Mouse (Mus musculus) limb, embryonic 11.5 days (tissue): ENCODE data around the gene Nsd1. TPM values are rescaled to one million over a fixed set of nuclear protein-coding genes. Genes with fewer than 3 reads are reported as not detected.

Experiments
- ATAC-seq: fragments of 200-750 bp; cut with Nextera tagmentation; 2 replicates; pipeline ENCODE4 v1.8.0; 2017; ENCODE audit warnings: low read depth; ENCODE audit not compliant: insufficient number of reproducible peaks, low FRiP score, low TSS enrichment
- DNase-seq: peaks from one replicate; pipeline ENCODE4 v3.0.0-alpha.2; 2015; ENCODE audit warnings: low spot score
- H3K27ac ChIP-seq: fragments of 300-500 bp; sonication (generic); replicated peaks from 2 replicates; pipeline ENCODE4 v1.5.1; 2014; ENCODE audit warnings: low read depth, mild to moderate bottlenecking, low read length
- H3K27me3 ChIP-seq: fragments of 300-500 bp; sonication (generic); 2 replicates; pipeline ENCODE4 v1.6.1; 2014; ENCODE audit warnings: mild to moderate bottlenecking, low read length, mixed read lengths; ENCODE audit not compliant: control insufficient read depth, insufficient read depth
- H3K36me3 ChIP-seq: fragments of 300-500 bp; sonication (generic); 2 replicates; pipeline ENCODE4 v1.6.1; 2014; ENCODE audit warnings: mild to moderate bottlenecking, low read length, moderate library complexity, mixed read lengths; ENCODE audit not compliant: control insufficient read depth, insufficient read depth
- H3K4me1 ChIP-seq: fragments of 300-500 bp; sonication (generic); 2 replicates; pipeline ENCODE4 v1.6.1; 2014; ENCODE audit warnings: low read length, mixed read lengths; ENCODE audit not compliant: control insufficient read depth, insufficient read depth
- H3K4me2 ChIP-seq: fragments of 300-500 bp; sonication (generic); 2 replicates; pipeline ENCODE4 v1.6.1; 2014; ENCODE audit warnings: low read depth, mild to moderate bottlenecking, moderate library complexity; ENCODE audit not compliant: severe bottlenecking
- H3K4me3 ChIP-seq: fragments of 300-500 bp; sonication (generic); 2 replicates; pipeline ENCODE4 v1.5.1; 2014; ENCODE audit warnings: low read depth, low read length
- H3K9ac ChIP-seq: fragments of 300-500 bp; sonication (generic); 2 replicates; pipeline ENCODE4 v1.6.1; 2014; ENCODE audit warnings: mild to moderate bottlenecking, low read length
- H3K9me3 ChIP-seq: fragments of 300-500 bp; sonication (generic); 2 replicates; pipeline ENCODE4 v1.6.1; 2016; ENCODE audit warnings: low read length; ENCODE audit not compliant: control insufficient read depth
- WGBS: fragments of 180-500 bp; shearing (Covaris S2); extraction: QIAGEN DNeasy Blood & Tissue Kit; methylation state at CpG from one replicate; pipeline ENCODE4 v1.1.7; 2014; 5-methylcytosine and 5-hydroxymethylcytosine counted together
- polyA plus RNA-seq: library from polyadenylated mRNA; unstranded; fragments of >200 nt; fragmentation: Nextera tagmentation; extraction: Ambion mirVana; gene quantifications from 2 replicates; pipeline ENCODE4 v1.2.1, GENCODE M21; 2014

Gene Nsd1
- polyA plus RNA-seq, 1 experiment from 2014 or later: 69.0 TPM

DNA sequence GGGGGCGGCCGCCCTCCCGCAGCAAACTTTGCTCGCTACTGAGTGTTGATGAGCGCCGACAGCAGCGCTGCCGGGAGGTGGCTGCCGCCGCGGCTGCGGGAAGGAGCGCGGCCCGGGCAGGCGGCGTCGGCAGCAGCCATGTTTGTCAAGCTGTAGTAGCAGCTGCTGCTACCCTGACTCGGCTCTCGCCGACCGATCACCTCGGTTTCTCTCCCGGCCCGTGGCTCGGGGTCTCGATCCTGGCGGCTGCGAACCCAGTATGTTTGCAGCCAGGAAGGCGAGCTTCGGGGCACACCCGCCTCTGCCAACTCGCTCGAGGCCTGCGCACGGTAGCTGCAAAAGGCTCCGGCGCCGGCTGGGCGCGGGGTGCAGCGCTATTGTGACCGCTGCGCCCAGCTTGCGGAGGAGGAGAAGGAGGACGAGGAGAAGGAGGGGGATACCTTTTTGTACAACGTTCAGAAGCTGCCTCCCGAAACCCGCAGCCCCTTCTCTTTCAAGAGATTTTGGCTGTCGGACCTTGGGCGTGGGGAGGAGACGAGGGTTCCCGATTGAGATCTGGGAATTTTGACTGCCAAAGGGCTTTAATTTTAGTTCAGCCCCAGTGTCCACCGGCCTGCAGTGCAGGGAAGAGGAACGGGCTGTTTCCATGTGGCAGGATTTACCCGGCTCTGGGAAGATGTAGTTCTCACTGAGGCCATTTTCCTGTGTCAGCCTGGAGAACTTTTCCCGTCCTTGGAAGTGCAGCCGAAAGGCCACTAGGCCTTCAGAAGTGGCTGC lies 3.0 kb downstream of the Nsd1 start:
- Histone ChIP-seq H3K4me2 (peak overlapping the region; percentile 85), H3K4me1 (peaks cover 24% of the 10 kb centered on the region), H3K4me3 (peak overlapping the region; percentile 86), H3K27ac (peak overlapping the region; percentile 98), H3K9me3 (no peaks in the 10 kb centered on the region), H3K27me3 (no peaks in the 10 kb centered on the region), H3K9ac (peak overlapping the region; percentile 97), H3K36me3 (no peaks in the 10 kb centered on the region; the same call in 1 of the 2 replicates)
- WGBS: under 1% methylated on average over 56 of the region's 58 CpGs
- ATAC-seq: no peak
- DNase-seq: peak; percentile 77

DNA sequence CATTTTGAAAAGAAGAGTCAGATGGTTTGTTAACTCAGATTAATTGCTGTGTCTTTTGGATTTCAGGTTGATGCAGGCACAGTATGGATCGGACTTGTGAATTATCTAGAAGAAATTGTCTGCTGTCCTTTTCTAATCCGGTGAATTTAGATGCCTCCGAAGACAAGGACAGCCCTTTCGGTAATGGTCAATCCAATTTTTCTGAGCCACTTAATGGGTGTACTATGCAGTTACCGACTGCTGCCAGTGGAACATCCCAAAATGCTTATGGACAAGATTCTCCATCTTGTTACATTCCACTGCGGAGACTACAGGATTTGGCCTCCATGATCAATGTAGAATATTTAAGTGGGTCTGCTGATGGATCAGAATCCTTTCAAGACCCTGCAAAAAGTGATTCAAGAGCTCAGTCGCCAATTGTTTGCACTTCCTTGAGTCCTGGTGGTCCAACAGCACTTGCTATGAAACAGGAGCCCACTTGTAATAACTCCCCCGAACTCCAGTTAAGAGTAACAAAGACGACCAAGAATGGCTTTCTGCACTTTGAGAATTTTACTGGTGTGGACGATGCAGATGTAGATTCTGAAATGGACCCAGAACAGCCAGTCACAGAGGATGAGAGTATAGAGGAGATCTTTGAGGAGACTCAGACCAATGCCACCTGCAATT lies 3.7 kb downstream of the Nsd1 start:
- Histone ChIP-seq H3K27ac (peak overlapping the region; percentile 98), H3K27me3 (no peaks in the 10 kb centered on the region), H3K9ac (peak overlapping the region; percentile 97), H3K4me1 (peaks cover 24% of the 10 kb centered on the region), H3K4me2 (peak overlapping the region; percentile 85), H3K4me3 (peak overlapping the region; percentile 86), H3K36me3 (no peaks in the 10 kb centered on the region; the same call in none of the 2 replicates), H3K9me3 (no peaks in the 10 kb centered on the region)
- ATAC-seq (no peak), DNase-seq (no peak)
- WGBS: 68% methylated on average over 10 of the region's 10 CpGs

GRCm38 (mm10) chr13:55224364-55224763 lies 14.8 kb downstream of the Nsd1 start:
- 94% methylated on average over 3 of the region's 3 CpGs for WGBS
- no peaks in the 10 kb centered on the region for H3K27me3 ChIP-seq
- DNase-seq (no peak), ATAC-seq (no peak)
- no peak overlapping the region for H3K4me2 ChIP-seq
- peaks cover 3% of the 10 kb centered on the region for H3K36me3 ChIP-seq
- H3K4me1 ChIP-seq: no peaks in the 10 kb centered on the region
- no peak overlapping the region for H3K9ac ChIP-seq
- H3K27ac ChIP-seq: no peak overlapping the region
- no peaks in the 10 kb centered on the region for H3K9me3 ChIP-seq
- no peak overlapping the region for H3K4me3 ChIP-seq

DNA sequence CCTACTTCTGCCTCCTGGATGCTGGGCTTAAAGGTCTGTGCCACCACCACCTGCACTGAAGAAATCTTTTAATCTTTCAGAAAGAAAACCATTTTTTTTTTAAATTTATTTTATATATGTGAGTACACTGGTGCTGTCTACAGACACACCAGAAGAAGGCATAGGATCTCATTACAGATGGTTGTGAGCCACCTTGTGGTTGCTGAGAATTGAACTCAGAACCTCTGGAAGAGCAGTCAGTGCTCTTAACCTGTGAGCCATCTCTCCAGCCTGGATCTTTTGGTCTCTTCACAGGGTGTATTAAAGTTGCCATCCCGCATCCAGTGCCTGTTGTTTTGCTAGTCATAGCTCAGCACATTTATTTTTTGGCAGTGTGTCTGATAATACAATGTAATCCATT lies 21.1 kb downstream of the Nsd1 start:
- WGBS: 94% methylated on average over 1 of the region's 1 CpGs
- H3K9me3 ChIP-seq: no peaks in the 10 kb centered on the region
- H3K4me3 ChIP-seq: no peak overlapping the region
- H3K36me3 ChIP-seq: peaks cover 12% of the 10 kb centered on the region
- no peak overlapping the region for H3K9ac ChIP-seq
- ATAC-seq (no peak), DNase-seq (no peak)
- no peaks in the 10 kb centered on the region for H3K4me1 ChIP-seq
- no peaks in the 10 kb centered on the region for H3K27me3 ChIP-seq
- no peak overlapping the region for H3K27ac ChIP-seq
- H3K4me2 ChIP-seq: no peak overlapping the region

- 96% methylated on average over 3 of the region's 3 CpGs for WGBS
- DNase-seq (no peak), ATAC-seq (no peak)
- H3K9me3 ChIP-seq: no peaks in the 10 kb centered on the region
- H3K4me3 ChIP-seq: no peak overlapping the region
- no peak overlapping the region for H3K9ac ChIP-seq
- no peak overlapping the region for H3K4me2 ChIP-seq
- no peaks in the 10 kb centered on the region for H3K4me1 ChIP-seq
- H3K27ac ChIP-seq: no peak overlapping the region
- H3K27me3 ChIP-seq: no peaks in the 10 kb centered on the region
- H3K36me3 ChIP-seq: peaks cover 34% of the 10 kb centered on the region
These were observed 33.6 kb downstream of the Nsd1 start for GRCm38 (mm10) chr13:55243205-55243604.

- Histone ChIP-seq H3K4me1 (no peaks in the 10 kb centered on the region), H3K27me3 (no peaks in the 10 kb centered on the region), H3K4me3 (no peak overlapping the region), H3K27ac (no peak overlapping the region), H3K4me2 (no peak overlapping the region), H3K36me3 (peaks cover 27% of the 10 kb centered on the region), H3K9ac (no peak overlapping the region), H3K9me3 (no peaks in the 10 kb centered on the region)
- no peak for ATAC-seq
- DNase-seq: no peak
- 93% methylated on average over 17 of the region's 17 CpGs for WGBS
These were observed 37.9 kb downstream of the Nsd1 start for GRCm38 (mm10) chr13:55247293-55248030.

DNA sequence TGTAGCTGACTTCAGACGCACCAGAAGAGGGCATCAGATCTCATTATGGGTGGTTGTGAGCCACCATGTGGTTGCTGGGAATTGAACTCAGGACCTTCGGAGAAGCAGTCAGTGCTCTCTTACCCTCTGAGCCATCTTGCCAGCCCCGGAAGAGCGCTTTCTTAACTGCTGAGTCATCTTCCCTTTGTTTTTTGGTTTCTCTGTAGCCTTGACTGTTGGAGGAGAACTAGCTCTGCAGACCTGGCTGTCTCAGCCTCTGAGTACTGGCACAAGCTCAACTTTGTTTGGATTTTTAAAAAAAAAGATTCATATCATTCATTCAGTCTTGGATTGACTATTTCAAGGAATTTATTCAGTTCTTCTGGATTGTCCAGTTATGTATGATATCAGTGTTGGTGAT lies 39.7 kb downstream of the Nsd1 start:
- Histone ChIP-seq H3K27ac (no peak overlapping the region), H3K36me3 (peaks cover 29% of the 10 kb centered on the region), H3K4me1 (no peaks in the 10 kb centered on the region), H3K27me3 (no peaks in the 10 kb centered on the region), H3K4me2 (no peak overlapping the region), H3K9me3 (no peaks in the 10 kb centered on the region), H3K4me3 (no peak overlapping the region), H3K9ac (no peak overlapping the region)
- 95% methylated on average over 4 of the region's 4 CpGs for WGBS
- no peak for ATAC-seq
- no peak for DNase-seq

DNA sequence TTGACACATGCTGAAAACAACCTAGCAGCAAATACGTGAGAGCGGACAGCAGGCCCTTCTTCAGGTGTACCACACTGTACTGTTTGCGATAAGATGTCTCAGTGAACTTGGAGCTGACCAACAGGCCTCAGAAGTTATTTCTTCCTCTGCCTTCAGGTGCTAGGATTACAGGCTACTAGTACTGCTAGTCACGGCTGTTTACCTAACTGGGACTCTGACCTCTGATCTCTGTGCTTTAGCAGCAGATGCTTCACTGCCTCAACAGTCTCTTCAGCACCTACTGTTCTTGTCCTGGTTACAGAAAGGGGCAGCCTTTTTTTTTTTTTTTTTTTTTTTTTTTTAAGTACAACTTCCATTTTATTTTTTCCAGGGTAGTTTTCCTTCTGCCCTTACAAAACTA lies 43.2 kb downstream of the Nsd1 start:
- Histone ChIP-seq H3K27ac (no peak overlapping the region), H3K27me3 (no peaks in the 10 kb centered on the region), H3K36me3 (peaks cover 8% of the 10 kb centered on the region; the same call in 1 of the 2 replicates), H3K4me2 (no peak overlapping the region), H3K4me1 (no peaks in the 10 kb centered on the region), H3K9ac (no peak overlapping the region), H3K9me3 (no peaks in the 10 kb centered on the region), H3K4me3 (no peak overlapping the region)
- 84% methylated on average over 4 of the region's 4 CpGs for WGBS
- no peak for DNase-seq
- ATAC-seq: no peak
